Mouse (Mus musculus): ENCODE measurements at regions not wholly inside any gene's neighbourhood (a gene's known extent, or its start where the extent isn't known, plus 50 kb on each side); places are given as distances from the start of the nearest gene placed in this dataset.

GRCm38 (mm10) chr15:43614004-43614661 is 3480.0 kb downstream of the 9330182O14Rik start:
- no peak for TF ChIP-seq CHD2 (IDR thresholded peaks at IDR 0.05; ENCODE audit: low read depth, low read length)
- no peak for TF ChIP-seq HCFC1 (IDR thresholded peaks at IDR 0.05; ENCODE audit: borderline replicate concordance, insufficient read depth, low read length)
- TF ChIP-seq MAFK (IDR thresholded peaks at IDR 0.05; ENCODE audit: insufficient read depth, low read depth, low read length) = no peak

Measured in ES-E14 (cell line).